Mouse (Mus musculus): Measurements from ENCODE around the gene Otud7b.

DNA sequence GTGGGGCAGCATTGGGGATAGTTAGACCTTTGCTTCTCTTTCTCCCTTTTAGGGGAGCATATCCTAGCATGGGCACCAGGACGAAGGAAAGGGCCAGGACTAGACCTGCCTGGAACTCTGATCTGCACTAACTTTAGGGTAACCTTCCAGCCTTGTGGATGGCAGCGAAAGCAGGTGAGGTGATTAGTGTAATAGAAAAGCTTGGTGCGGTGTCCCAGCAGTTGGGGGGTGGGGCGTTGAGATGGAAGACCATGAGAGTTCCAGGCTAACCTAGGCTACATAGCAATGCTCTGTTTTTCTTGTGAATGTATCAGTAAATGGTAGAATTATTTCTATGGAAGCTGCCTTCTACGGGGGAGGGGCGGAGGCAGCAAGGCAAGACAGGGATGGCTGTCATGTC, 58.7 kb downstream of the Otud7b start:
- no peak for TF ChIP-seq POLR2A (IDR thresholded peaks at IDR 0.05; ENCODE audit: control insufficient read depth, low read depth, low read length)
- no peak for TF ChIP-seq CTCF (IDR thresholded peaks at IDR 0.05; ENCODE audit: control insufficient read depth, insufficient read depth, insufficient replicate concordance, low read depth, low read length)

Measured in testis, adult 2 months (tissue).